Mouse (Mus musculus) G1E (cell line): Measurements from ENCODE around the gene Tiparp.

Experiments
- CTCF ChIP-seq: IDR thresholded peaks from 2 replicates; pipeline ENCODE4 v1.5.1; 2012; ENCODE audit warnings: low read depth, low read length, inconsistent platforms, mixed read lengths
- GATA1 ChIP-seq: IDR thresholded peaks from 2 replicates; pipeline ENCODE4 v1.6.1; 2012; ENCODE audit warnings: borderline replicate concordance, low read length, inconsistent platforms, mixed read lengths
- GATA2 ChIP-seq: IDR thresholded peaks from 2 replicates; pipeline ENCODE4 v1.6.1; 2012; ENCODE audit warnings: low read depth, low read length, inconsistent platforms, borderline replicate concordance
- POLR2AphosphoS5 ChIP-seq: IDR thresholded peaks from 2 replicates; pipeline ENCODE4 v1.6.1; 2012; ENCODE audit warnings: low read depth, low read length, inconsistent platforms; ENCODE audit not compliant: insufficient replicate concordance

- TF ChIP-seq CTCF (no peak), POLR2AphosphoS5 (no peak), GATA1 (no peak), GATA2 (no peak)
Measured at GRCm38 (mm10) chr3:65521391-65521790, 6.8 kb upstream of the Tiparp start.
